Mouse (Mus musculus) forebrain, embryonic 14.5 days (tissue): ENCODE data around the gene Ahdc1. TPM values are rescaled to one million over a fixed set of nuclear protein-coding genes. Genes with fewer than 3 reads are reported as not detected.
A peak's percentile ranks its signal among the peaks of the same experiment; 100 is the strongest.

ENCODE experiments used
- ATAC-seq: fragments of 200-750 bp; cut with Nextera tagmentation; 2 replicates; pipeline ENCODE4 v1.8.0; 2017; ENCODE audit warnings: mild to moderate bottlenecking, moderate library complexity
- DNase-seq: peaks from one replicate; pipeline ENCODE4 v3.0.0-alpha.2; 2015; ENCODE audit warnings: low spot score
- H3K27ac ChIP-seq: fragments of 300-500 bp; sonication (generic); 2 replicates; pipeline ENCODE4 v1.5.1; 2014; ENCODE audit warnings: low read depth, mild to moderate bottlenecking, control low read depth, low read length, moderate library complexity
- H3K27me3 ChIP-seq: fragments of 300-500 bp; sonication (generic); replicated peaks from 2 replicates; pipeline ENCODE4 v1.6.1; 2014; ENCODE audit warnings: low read length, control low read depth, mixed read lengths; ENCODE audit not compliant: control insufficient read depth, insufficient read depth
- H3K36me3 ChIP-seq: fragments of 300-500 bp; sonication (generic); 2 replicates; pipeline ENCODE4 v1.6.1; 2014; ENCODE audit warnings: low read length, control low read depth; ENCODE audit not compliant: control insufficient read depth, insufficient read depth
- H3K4me1 ChIP-seq: fragments of 300-500 bp; sonication (generic); 2 replicates; pipeline ENCODE4 v1.6.1; 2014; ENCODE audit warnings: antibody characterized with exemption, low read length, control low read depth; ENCODE audit not compliant: control insufficient read depth, insufficient read depth
- H3K4me2 ChIP-seq: fragments of 300-500 bp; sonication (generic); 2 replicates; pipeline ENCODE4 v1.6.1; 2014; ENCODE audit warnings: mild to moderate bottlenecking, control low read depth, low read length
- H3K4me3 ChIP-seq: fragments of 300-500 bp; sonication (generic); 2 replicates; pipeline ENCODE4 v1.5.1; 2014; ENCODE audit warnings: low read depth, low read length, control low read depth
- H3K9ac ChIP-seq: fragments of 300-500 bp; sonication (generic); 2 replicates; pipeline ENCODE4 v1.6.1; 2014; ENCODE audit warnings: mild to moderate bottlenecking, low read length, control low read depth, moderate library complexity
- H3K9me3 ChIP-seq: fragments of 300-500 bp; sonication (generic); replicated peaks from 2 replicates; pipeline ENCODE4 v1.6.1; 2016; ENCODE audit warnings: low read length, control low read depth, mixed read lengths; ENCODE audit not compliant: control insufficient read depth
- WGBS: fragments of 180-500 bp; shearing (Covaris S2); extraction: QIAGEN DNeasy Blood & Tissue Kit; methylation state at CpG from one replicate; pipeline ENCODE4 v1.1.7; 2014; 5-methylcytosine and 5-hydroxymethylcytosine counted together
- polyA plus RNA-seq: library from polyadenylated mRNA; unstranded; fragments of >200 nt; fragmentation: Nextera tagmentation; extraction: Ambion mirVana; gene quantifications from 2 replicates; pipeline ENCODE4 v1.2.1, GENCODE M21; 2014

Ahdc1 gene
- polyA plus RNA-seq, 1 experiment from 2014 or later: 8.6 TPM

DNA sequence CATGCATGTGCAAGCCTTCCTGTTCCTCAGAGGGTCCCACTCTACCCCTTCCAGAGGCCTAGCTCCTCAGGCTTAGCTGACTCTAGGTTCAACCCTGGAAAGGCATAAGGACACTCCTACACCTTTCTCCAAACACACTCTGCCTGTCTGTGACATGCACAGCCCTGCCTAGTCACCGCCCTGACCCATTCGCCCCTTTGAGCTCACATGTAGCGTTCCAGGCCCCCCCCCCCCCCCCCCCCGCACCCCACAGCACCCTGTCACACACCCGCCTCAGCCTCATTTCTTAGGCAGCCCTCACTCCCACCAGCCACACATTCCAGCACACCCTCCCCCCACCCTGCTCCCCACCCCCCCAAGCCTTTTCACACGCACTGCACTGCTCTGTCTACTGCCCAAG lies 9.7 kb downstream of the Ahdc1 start:
- ATAC-seq (no peak), DNase-seq (no peak)
- H3K36me3 ChIP-seq: 0 out of 2 replicates have a peak, but pooled peaks cover 3% of the 10 kb centered on the region
- H3K27me3 ChIP-seq: no peaks in the 10 kb centered on the region
- 28% methylated on average over 5 of the region's 6 CpGs for WGBS
- peak overlapping the region; percentile 71; the same call in 1 of the 2 replicates for H3K27ac ChIP-seq
- H3K4me2 ChIP-seq: peak overlapping the region; percentile 48; the same call in 1 of the 2 replicates
- H3K9me3 ChIP-seq: no peaks in the 10 kb centered on the region
- H3K4me1 ChIP-seq: peaks cover 76% of the 10 kb centered on the region
- H3K4me3 ChIP-seq: no peak overlapping the region
- peak overlapping the region; percentile 35; the same call in 1 of the 2 replicates for H3K9ac ChIP-seq

DNA sequence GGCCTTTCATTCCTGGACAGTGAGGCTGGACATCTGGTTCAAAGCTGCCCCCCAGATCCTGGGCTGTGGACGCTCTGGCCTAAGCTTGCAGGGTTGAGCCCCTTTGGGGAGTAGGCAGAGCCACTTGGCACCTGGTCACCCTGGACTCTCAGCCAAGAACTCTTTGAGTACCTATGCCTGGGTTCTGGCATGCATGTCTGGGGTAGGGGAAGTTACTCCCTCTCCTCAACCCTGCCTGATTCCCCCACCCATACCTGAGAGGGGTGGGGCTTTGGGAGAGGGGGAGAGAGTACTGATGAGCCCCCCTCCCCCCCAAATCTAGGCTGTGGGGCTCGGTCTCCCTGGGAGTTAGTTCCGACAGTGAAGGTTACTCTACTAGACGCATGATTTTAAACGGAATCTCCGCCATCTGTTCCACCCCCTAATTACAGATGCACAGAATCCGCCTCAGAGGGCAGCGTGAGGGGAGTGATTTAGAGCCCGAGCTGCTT lies 10.2 kb downstream of the Ahdc1 start:
- Histone ChIP-seq H3K4me1 (peaks cover 76% of the 10 kb centered on the region), H3K36me3 (0 out of 2 replicates have a peak, but pooled peaks cover 3% of the 10 kb centered on the region), H3K9ac (peak overlapping the region; percentile 32; the same call in 1 of the 2 replicates), H3K27me3 (no peaks in the 10 kb centered on the region), H3K4me3 (no peak overlapping the region), H3K9me3 (no peaks in the 10 kb centered on the region), H3K27ac (peak overlapping the region; percentile 71), H3K4me2 (peak overlapping the region; percentile 48)
- ATAC-seq (0 out of 2 replicates have a peak, but pooled peaks have one; percentile 8), DNase-seq (peak; percentile 82)
- 3% methylated on average over 9 of the region's 9 CpGs for WGBS

DNA sequence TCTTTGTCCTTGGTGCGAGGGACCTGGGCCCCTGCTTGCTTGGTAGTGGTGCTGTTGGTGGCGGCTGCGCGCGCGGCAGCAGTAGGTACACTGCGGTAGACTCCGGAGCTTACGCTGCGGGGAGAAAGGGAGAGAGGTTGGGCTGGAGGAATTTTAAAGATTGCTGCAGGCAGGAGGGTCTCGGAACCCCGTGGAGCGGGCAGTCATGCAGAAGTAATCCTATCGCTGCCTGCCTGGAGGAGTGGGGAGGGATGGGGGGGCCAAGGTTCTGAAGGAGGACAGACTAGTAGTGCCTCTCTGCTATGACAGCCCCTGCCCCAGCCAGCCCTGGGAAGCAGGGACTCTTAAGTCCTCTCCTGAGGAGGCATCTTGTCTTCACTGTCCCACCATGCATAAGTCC lies 11.2 kb downstream of the Ahdc1 start:
- Histone ChIP-seq H3K4me1 (peaks cover 72% of the 10 kb centered on the region), H3K4me2 (peak overlapping the region; percentile 48), H3K9ac (peak overlapping the region; percentile 50), H3K9me3 (no peaks in the 10 kb centered on the region), H3K4me3 (peak overlapping the region; percentile 11), H3K27ac (peak overlapping the region; percentile 71), H3K27me3 (no peaks in the 10 kb centered on the region), H3K36me3 (0 out of 2 replicates have a peak, but pooled peaks cover 3% of the 10 kb centered on the region)
- DNase-seq (peak; percentile 50), ATAC-seq (peak; percentile 10; the same call in 1 of the 2 replicates)
- WGBS: 3% methylated on average over 14 of the region's 14 CpGs

DNA sequence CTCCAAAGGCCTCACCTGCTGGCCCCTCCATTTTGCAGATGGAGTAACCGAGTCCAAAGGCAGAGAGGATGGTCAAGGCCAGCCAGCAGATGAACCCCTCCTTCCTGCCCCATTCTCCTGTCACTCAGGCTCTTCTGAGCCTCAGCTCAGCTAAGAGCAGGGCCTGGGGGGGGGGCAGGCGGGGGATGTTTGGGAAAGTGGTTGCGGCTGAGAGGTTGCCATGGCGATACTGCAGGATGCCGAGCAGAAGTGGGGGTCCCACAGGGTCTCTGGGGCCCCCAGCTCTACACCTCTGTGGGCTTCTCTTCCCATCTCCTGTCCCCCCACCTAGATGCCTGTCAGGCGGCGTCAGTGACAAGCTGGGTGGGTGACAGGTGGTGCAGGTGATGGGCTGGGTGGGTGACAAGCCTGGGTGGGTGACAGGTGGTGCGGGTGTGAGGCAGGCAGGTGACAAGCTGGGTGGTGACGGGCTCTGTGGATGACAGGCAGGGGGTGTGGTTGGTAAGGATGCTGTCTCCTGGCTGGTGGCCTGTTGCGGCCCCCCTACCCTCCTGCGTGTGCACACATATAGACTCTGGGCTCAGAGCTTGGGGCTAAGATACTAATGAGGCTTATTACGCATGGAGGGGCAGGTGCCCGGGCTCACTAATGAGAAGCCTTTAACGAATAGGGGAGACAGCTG lies 12.0 kb downstream of the Ahdc1 start:
- peak; percentile 74 for ATAC-seq
- Histone ChIP-seq H3K9ac (peak overlapping the region; percentile 50), H3K36me3 (peaks cover 10% of the 10 kb centered on the region; the same call in 1 of the 2 replicates), H3K27ac (peak overlapping the region; percentile 71), H3K4me2 (peak overlapping the region; percentile 48), H3K9me3 (no peaks in the 10 kb centered on the region), H3K27me3 (no peaks in the 10 kb centered on the region), H3K4me1 (peaks cover 68% of the 10 kb centered on the region), H3K4me3 (no peak overlapping the region)
- 10% methylated on average over 14 of the region's 14 CpGs for WGBS
- peak; percentile 77 for DNase-seq

DNA sequence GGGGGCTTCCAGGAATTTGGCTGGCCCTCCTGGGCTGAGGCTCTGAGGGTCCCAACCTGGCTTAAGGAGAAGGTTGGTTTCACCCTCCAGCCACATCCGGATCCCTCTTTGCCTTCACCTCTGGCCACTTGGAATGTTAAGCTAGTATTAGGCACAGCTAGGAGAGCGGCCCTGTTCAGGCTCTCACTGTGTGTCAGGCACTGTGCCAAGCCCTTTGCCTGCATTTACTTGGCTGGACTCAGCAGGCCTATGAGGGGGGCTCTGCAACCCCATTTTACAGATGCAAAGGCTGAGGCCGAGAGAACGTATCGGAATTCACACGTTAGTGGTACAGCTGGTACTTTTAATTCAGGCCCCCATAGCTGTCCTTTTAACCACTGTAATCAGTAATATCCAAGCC lies 12.6 kb downstream of the Ahdc1 start:
- H3K9ac ChIP-seq: no peak overlapping the region

DNA sequence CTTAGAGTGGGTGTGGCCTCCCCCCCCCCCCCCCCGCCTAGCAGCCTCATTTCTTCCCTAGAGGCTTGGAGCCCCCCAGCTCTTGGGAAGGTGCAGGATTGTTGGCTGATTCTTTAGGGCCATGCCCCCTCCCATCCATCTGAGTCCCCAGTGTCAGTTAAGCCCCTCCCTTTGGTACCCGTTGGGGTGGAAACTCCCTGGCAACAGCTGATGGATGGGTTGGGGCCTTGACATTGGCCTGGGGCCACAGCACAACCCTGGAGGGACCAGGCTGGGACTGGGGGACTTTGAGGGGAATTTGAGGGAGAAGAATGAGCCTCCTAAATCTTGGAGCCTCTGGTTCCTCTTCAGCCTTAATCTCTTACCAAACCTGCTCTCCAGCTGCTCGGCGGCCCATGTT lies 13.3 kb downstream of the Ahdc1 start:
- Histone ChIP-seq H3K27ac (no peak overlapping the region), H3K4me1 (peaks cover 66% of the 10 kb centered on the region), H3K9me3 (no peaks in the 10 kb centered on the region), H3K36me3 (peaks cover 8% of the 10 kb centered on the region; the same call in 1 of the 2 replicates), H3K27me3 (no peaks in the 10 kb centered on the region), H3K4me2 (no peak overlapping the region), H3K9ac (no peak overlapping the region), H3K4me3 (no peak overlapping the region)
- ATAC-seq (no peak), DNase-seq (no peak)
- WGBS: 22% methylated on average over 4 of the region's 4 CpGs

More for the DNA sequence above, 12.6 kb downstream of the Ahdc1 start:
- peaks cover 8% of the 10 kb centered on the region; the same call in 1 of the 2 replicates for H3K36me3 ChIP-seq
- DNase-seq (peak; percentile 78), ATAC-seq (0 out of 2 replicates have a peak, but pooled peaks have one; percentile 18)
- peak overlapping the region; percentile 71 for H3K27ac ChIP-seq
- no peak overlapping the region for H3K4me3 ChIP-seq
- no peaks in the 10 kb centered on the region for H3K9me3 ChIP-seq
- no peaks in the 10 kb centered on the region for H3K27me3 ChIP-seq
- WGBS: 58% methylated on average over 6 of the region's 6 CpGs
- no peak overlapping the region for H3K4me2 ChIP-seq
- peaks cover 66% of the 10 kb centered on the region for H3K4me1 ChIP-seq

DNA sequence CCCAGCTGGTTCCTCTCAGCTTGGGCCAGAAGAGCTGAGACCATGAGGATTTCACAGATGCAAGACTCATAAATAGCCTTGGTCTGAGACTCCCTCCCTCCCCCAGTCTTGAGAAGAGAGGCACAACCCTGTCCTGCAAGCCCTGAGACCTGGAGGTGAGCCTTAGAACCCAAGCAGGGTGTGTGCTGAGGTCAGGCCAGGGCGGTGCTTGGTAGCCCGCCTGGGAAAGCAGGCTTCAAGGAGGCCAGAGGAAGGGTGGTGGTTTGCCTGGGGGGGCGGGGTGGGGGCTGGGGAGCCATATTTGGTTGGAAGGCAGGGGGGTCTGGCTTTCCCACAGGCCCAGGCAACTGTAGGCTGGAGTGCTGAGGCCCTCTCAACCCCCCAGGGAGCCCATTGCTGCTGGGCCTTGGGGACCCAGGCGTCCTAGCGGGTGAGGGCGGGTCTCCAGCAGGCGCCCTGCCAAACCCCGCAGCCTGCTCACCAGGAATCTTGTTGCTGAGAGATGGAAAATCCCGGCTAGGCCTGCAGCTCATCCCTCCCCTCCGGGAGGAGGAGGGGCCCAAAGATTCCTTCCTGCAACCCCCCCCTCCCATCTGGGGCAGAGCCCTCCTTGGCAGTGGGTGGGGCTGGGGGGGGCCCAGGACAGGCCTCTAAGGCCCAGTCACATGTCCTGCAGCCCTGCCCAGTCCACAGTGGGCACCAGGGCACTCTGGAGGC lies 14.1 kb downstream of the Ahdc1 start:
- Histone ChIP-seq H3K9ac (no peak overlapping the region), H3K4me1 (peaks cover 66% of the 10 kb centered on the region), H3K4me3 (no peak overlapping the region), H3K36me3 (peaks cover 8% of the 10 kb centered on the region; the same call in 1 of the 2 replicates), H3K9me3 (no peaks in the 10 kb centered on the region), H3K27ac (peak overlapping the region; percentile 15; the same call in 1 of the 2 replicates), H3K27me3 (no peaks in the 10 kb centered on the region), H3K4me2 (no peak overlapping the region)
- WGBS: 25% methylated on average over 9 of the region's 10 CpGs
- ATAC-seq (no peak), DNase-seq (peak; percentile 41)

DNA sequence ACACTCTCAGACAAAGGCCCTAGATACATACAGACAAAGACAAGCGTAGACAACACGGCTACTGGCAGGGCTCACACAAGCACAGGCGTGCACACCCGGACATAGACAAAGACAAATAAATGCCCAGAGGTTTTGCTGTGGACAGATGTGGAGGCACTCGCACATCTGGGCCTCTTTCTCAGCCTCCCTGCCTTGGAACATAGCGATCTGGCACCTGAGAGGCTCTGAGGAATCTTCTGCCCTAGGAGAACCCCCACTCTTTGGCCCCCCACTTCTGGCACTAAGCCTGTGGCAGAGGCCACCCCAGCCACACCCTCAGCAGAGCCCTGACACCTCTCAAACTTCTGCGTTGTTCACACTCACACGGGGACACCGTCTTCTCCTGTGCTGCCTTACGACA lies 15.2 kb downstream of the Ahdc1 start:
- no peak overlapping the region for H3K4me2 ChIP-seq
- no peak overlapping the region for H3K4me3 ChIP-seq
- H3K9me3 ChIP-seq: no peaks in the 10 kb centered on the region
- DNase-seq (no peak), ATAC-seq (no peak)
- no peaks in the 10 kb centered on the region for H3K27me3 ChIP-seq
- peaks cover 8% of the 10 kb centered on the region; the same call in 1 of the 2 replicates for H3K36me3 ChIP-seq
- 79% methylated on average over 10 of the region's 10 CpGs for WGBS
- H3K9ac ChIP-seq: 0 out of 2 replicates have a peak overlapping the region, but pooled peaks have one; percentile 21
- H3K27ac ChIP-seq: 0 out of 2 replicates have a peak overlapping the region, but pooled peaks have one; percentile 15
- H3K4me1 ChIP-seq: peaks cover 56% of the 10 kb centered on the region
